Mouse (Mus musculus) neural tube, embryonic 11.5 days (tissue): ENCODE results near the gene Psme2b. TPM values are rescaled to one million over a fixed set of nuclear protein-coding genes. Genes with fewer than 3 reads are reported as not detected.

ENCODE experiments used
- polyA plus RNA-seq: library from polyadenylated mRNA; unstranded; fragments of >200 nt; fragmentation: Nextera tagmentation; extraction: Ambion mirVana; gene quantifications from 2 replicates; pipeline ENCODE4 v1.2.1, GENCODE M21; 2014

The Psme2b gene
- polyA plus RNA-seq, 1 experiment from 2014 or later = 2.1 TPM

Other genes with a start within 250 kb of the Psme2b start
- 652 and 656 TPM in 2 replicates for gene Rack1, start 145.9 kb downstream of the Psme2b start, polyA plus RNA-seq
- 3.6 and 4.2 TPM in 2 replicates for gene Trim41, start 128.8 kb downstream of the Psme2b start, polyA plus RNA-seq
- gene Trim7, start 120.0 kb downstream of the Psme2b start, polyA plus RNA-seq = 0.51 and 0.97 TPM in 2 replicates
- 10.9 and 18.2 TPM in 2 replicates for gene Gm12184, start 119.5 kb downstream of the Psme2b start, polyA plus RNA-seq
- gene Irgm1, start 74.5 kb downstream of the Psme2b start, polyA plus RNA-seq = 1.8 and 2.8 TPM in 2 replicates
- 0.31 TPM in 1 of 2 replicates, not detected in the other for gene Gm5431, start 44.0 kb downstream of the Psme2b start, polyA plus RNA-seq
- not detected in 2 replicates for gene Olfr56, start 32.7 kb upstream of the Psme2b start, polyA plus RNA-seq
- 0.09 and 0.30 TPM in 2 replicates for gene 9930111J21Rik1, start 33.2 kb upstream of the Psme2b start, polyA plus RNA-seq
- not detected in 2 replicates for gene Gm12185, start 46.0 kb upstream of the Psme2b start, polyA plus RNA-seq
- gene Tgtp1, start 48.0 kb upstream of the Psme2b start, polyA plus RNA-seq = not detected in 2 replicates
- gene 9930111J21Rik2, start 105.1 kb upstream of the Psme2b start, polyA plus RNA-seq = 0.09 and 0.27 TPM in 2 replicates
- not detected in 2 replicates for gene Tgtp2, start 118.0 kb upstream of the Psme2b start, polyA plus RNA-seq
- gene Ifi47, start 130.4 kb upstream of the Psme2b start, polyA plus RNA-seq = 0.36 and 0.57 TPM in 2 replicates
- not detected in 2 replicates for gene Olfr1396, start 168.7 kb upstream of the Psme2b start, polyA plus RNA-seq
- not detected in 2 replicates for gene Olfr1395, start 196.1 kb upstream of the Psme2b start, polyA plus RNA-seq
- gene Olfr1394, start 208.2 kb upstream of the Psme2b start, polyA plus RNA-seq = not detected in 2 replicates
- 0.20 and 0.21 TPM in 2 replicates for gene Btnl9, start 241.0 kb upstream of the Psme2b start, polyA plus RNA-seq